Mouse (Mus musculus) neutrophil, adult 5-6 weeks (primary cell): Measurements from ENCODE around the gene Olfr1380. TPM values are rescaled to one million over a fixed set of nuclear protein-coding genes. Genes with fewer than 3 reads are reported as not detected.
"Not testable (repeated sequence)": the region's sequence is repeated elsewhere in the genome, so short reads cannot be mapped to it uniquely, and the experiment has no call there.

Source experiments
- ATAC-seq: fragments of 151-379, 151-347 bp; 2 replicates; pipeline ENCODE4 v1.8.0; 2017; ENCODE audit warnings: mild to moderate bottlenecking, moderate TSS enrichment; ENCODE audit not compliant: insufficient number of reproducible peaks, poor library complexity, low FRiP score, severe bottlenecking; ENCODE audit errors: extremely low read depth
- total RNA-seq: library from RNA; stranded (forward); fragments of 200-1000 nt; gene quantifications from 2 replicates; pipeline ENCODE4 v1.2.3, GENCODE M21; 2017

Olfr1380 gene
- not detected in 2 replicates for total RNA-seq

- ATAC-seq: not testable (repeated sequence)
These were observed at the start of gene Olfr1380 for GRCm38 (mm10) chr11:49556578-49556977. Olfr1380 (plus strand) TSS chr11:49556878.

- no peak for ATAC-seq
These were observed 38.6 kb upstream of the Olfr1380 start for GRCm38 (mm10) chr11:49518086-49518485.

- ATAC-seq: no peak
These were observed 37.3 kb upstream of the Olfr1380 start, which contains the start of gene Olfr1383 for GRCm38 (mm10) chr11:49519348-49519747. Olfr1383 (plus strand) TSS chr11:49519648.

GRCm38 (mm10) chr11:49527947-49528346, 28.7 kb upstream of the Olfr1380 start, which contains the start of gene Olfr1382:
Olfr1382 (plus strand) TSS chr11:49528247.
- no peak for ATAC-seq

GRCm38 (mm10) chr11:49532761-49533160, 23.9 kb upstream of the Olfr1380 start:
- no peak for ATAC-seq

GRCm38 (mm10) chr11:49536631-49537030, 20.0 kb upstream of the Olfr1380 start:
- not testable (repeated sequence) for ATAC-seq

- not testable (repeated sequence) for ATAC-seq
These were observed 13.5 kb upstream of the Olfr1380 start, which contains the start of gene Olfr1381 for GRCm38 (mm10) chr11:49543149-49543548. Olfr1381 (plus strand) TSS chr11:49543449.

- ATAC-seq: not testable (repeated sequence)
These were observed 2.6 kb upstream of the Olfr1380 start for GRCm38 (mm10) chr11:49554033-49554432.

- not testable (repeated sequence) for ATAC-seq
These were observed 18.4 kb downstream of the Olfr1380 start for GRCm38 (mm10) chr11:49575054-49575453.

- ATAC-seq: not testable (repeated sequence)
These were observed 23.8 kb downstream of the Olfr1380 start for GRCm38 (mm10) chr11:49580452-49580851.

- no peak for ATAC-seq
These were observed 33.5 kb downstream of the Olfr1380 start for GRCm38 (mm10) chr11:49590213-49590612.

GRCm38 (mm10) chr11:49597149-49597548, 40.5 kb downstream of the Olfr1380 start:
- not testable (repeated sequence) for ATAC-seq

GRCm38 (mm10) chr11:49608306-49608705, 51.6 kb downstream of the Olfr1380 start:
- not testable (repeated sequence) for ATAC-seq

- ATAC-seq: not testable (repeated sequence)
These were observed 52.5 kb downstream of the Olfr1380 start, which contains the start of gene Flt4 for GRCm38 (mm10) chr11:49608938-49609867. Flt4 (plus strand) TSS chr11:49609263.

- ATAC-seq: not testable (repeated sequence)
These were observed 53.5 kb downstream of the Olfr1380 start for GRCm38 (mm10) chr11:49609868-49610824.

GRCm38 (mm10) chr11:49611349-49611748, 54.7 kb downstream of the Olfr1380 start:
- ATAC-seq: not testable (repeated sequence)

GRCm38 (mm10) chr11:49612154-49612553, 55.5 kb downstream of the Olfr1380 start:
- ATAC-seq: no peak

- no peak for ATAC-seq
These were observed 56.7 kb downstream of the Olfr1380 start for GRCm38 (mm10) chr11:49613349-49613748.
